Mouse (Mus musculus) adrenal gland, adult (tissue): ENCODE results near the gene Fbxw9.

Source experiments
- DNase-seq, 2 experiments: peaks; one replicate each; pipeline ENCODE4 v3.0.0; 2022 to 2023; ENCODE audit warnings: low spot score in 1 of 2; ENCODE audit not compliant: inconsistent age in 2 of 2

The Fbxw9 gene

GRCm38 (mm10) chr8:85036718-85037365, 23.0 kb upstream of the Fbxw9 start, which contains the start of gene Tnpo2:
Tnpo2 (plus strand) TSS chr8:85036915.
- DNase-seq: peak; percentile 92 to 98

GRCm38 (mm10) chr8:85037366-85037680, 22.5 kb upstream of the Fbxw9 start:
- DNase-seq: no peak

GRCm38 (mm10) chr8:85037681-85038531, 21.9 kb upstream of the Fbxw9 start:
- DNase-seq: peak; percentile 63 to 88

GRCm38 (mm10) chr8:85043619-85044018, 16.2 kb upstream of the Fbxw9 start:
- no peak for DNase-seq

GRCm38 (mm10) chr8:85057367-85057766, 2.5 kb upstream of the Fbxw9 start:
- DNase-seq: peak in 1 of 2 experiments; percentile 71

GRCm38 (mm10) chr8:85062603-85063002, 2.7 kb downstream of the Fbxw9 start:
- DNase-seq: no peak

GRCm38 (mm10) chr8:85065213-85065612, 5.4 kb downstream of the Fbxw9 start:
- no peak for DNase-seq

- DNase-seq: no peak
Measured at GRCm38 (mm10) chr8:85067155-85067554, 7.3 kb downstream of the Fbxw9 start.

GRCm38 (mm10) chr8:85067982-85068381, 8.1 kb downstream of the Fbxw9 start, which contains the start of gene Gm5741:
Gm5741 (minus strand) TSS chr8:85067982.
- no peak for DNase-seq

GRCm38 (mm10) chr8:85071041-85071440, 11.2 kb downstream of the Fbxw9 start:
- DNase-seq: peak in 1 of 2 experiments; percentile 71

- DNase-seq: peak; percentile 93 to 96
Measured at GRCm38 (mm10) chr8:85071514-85072281, 11.8 kb downstream of the Fbxw9 start, which contains the start of gene Dhps. Dhps (plus strand) TSS chr8:85071757.

GRCm38 (mm10) chr8:85072364-85072929, 12.6 kb downstream of the Fbxw9 start:
- DNase-seq: no peak

- DNase-seq: no peak
Measured at GRCm38 (mm10) chr8:85073041-85073612, 13.3 kb downstream of the Fbxw9 start.

GRCm38 (mm10) chr8:85074167-85074566, 14.3 kb downstream of the Fbxw9 start:
- DNase-seq: no peak

GRCm38 (mm10) chr8:85074617-85075016, 14.8 kb downstream of the Fbxw9 start:
- DNase-seq: no peak

GRCm38 (mm10) chr8:85076001-85076400, 16.1 kb downstream of the Fbxw9 start:
- peak; percentile 55 to 72 for DNase-seq

- DNase-seq: peak; percentile 80 to 92
Measured at GRCm38 (mm10) chr8:85076993-85077392, 17.1 kb downstream of the Fbxw9 start.

GRCm38 (mm10) chr8:85080214-85080531, 20.3 kb downstream of the Fbxw9 start:
- DNase-seq: peak in 1 of 2 experiments; percentile 87

GRCm38 (mm10) chr8:85080532-85081215, 20.8 kb downstream of the Fbxw9 start, which contains the start of gene Wdr83os:
Wdr83os (plus strand) TSS chr8:85080740.
- DNase-seq: peak; percentile 63 to 89

GRCm38 (mm10) chr8:85081216-85081555, 21.3 kb downstream of the Fbxw9 start, which contains the start of gene Wdr83:
Wdr83 (minus strand) TSS chr8:85081306.
- DNase-seq: no peak
